Mouse (Mus musculus) E14TG2a.4 (cell line): ENCODE data around the gene Slc37a4.
"Not testable (repeated sequence)": the region's sequence is repeated elsewhere in the genome, so short reads cannot be mapped to it uniquely, and the experiment has no call there.

Experiments used
- H3K27me3 ChIP-seq: 2 replicates; pipeline ENCODE4 v1.6.1; 2014; ENCODE audit warnings: low read length, control low read depth; ENCODE audit not compliant: insufficient read depth
- H3K36me3 ChIP-seq: 2 replicates; pipeline ENCODE4 v1.6.1; 2014; ENCODE audit warnings: low read length, control low read depth; ENCODE audit not compliant: insufficient read depth
- H3K4me1 ChIP-seq: replicated peaks from 2 replicates; pipeline ENCODE4 v1.6.1; 2014; ENCODE audit warnings: low read depth, low read length, control low read depth
- H3K4me3 ChIP-seq: replicated peaks from 2 replicates; pipeline ENCODE4 v1.5.1; 2014; ENCODE audit warnings: mild to moderate bottlenecking, low read length
- H3K9me3 ChIP-seq: 2 replicates; pipeline ENCODE4 v1.6.1; 2014; ENCODE audit warnings: low read length, control low read depth
- CTCF ChIP-seq: conservative IDR thresholded peaks from 2 replicates; pipeline ENCODE4 v1.5.1; 2014; ENCODE audit warnings: low read length
- NANOG ChIP-seq: IDR thresholded peaks from 2 replicates; pipeline ENCODE4 v1.6.1; 2014; ENCODE audit warnings: borderline replicate concordance, low read length, mixed read lengths
- POU5F1 ChIP-seq: IDR thresholded peaks from 2 replicates; pipeline ENCODE4 v1.6.1; 2014; ENCODE audit warnings: low read length, borderline replicate concordance

Slc37a4 gene

DNA sequence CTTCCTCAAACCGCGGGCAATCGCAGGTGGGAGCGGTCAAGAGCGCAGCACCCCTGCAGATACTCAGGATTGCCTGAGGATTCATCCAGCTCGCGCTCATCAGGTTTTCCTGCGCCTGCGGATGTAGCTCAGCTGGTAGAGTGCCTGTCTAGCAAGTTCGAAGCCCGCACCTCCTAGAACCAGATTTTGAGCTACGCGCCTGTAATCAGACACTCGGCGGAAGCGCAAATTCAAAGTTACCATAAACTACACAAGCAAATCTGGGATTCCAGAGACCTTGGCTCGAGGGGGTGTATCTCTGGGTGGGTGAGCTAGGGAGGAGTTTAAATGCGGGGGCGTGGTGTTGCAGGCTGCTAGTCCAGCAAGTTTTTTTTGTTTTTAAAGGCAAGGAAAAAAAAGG, 44.3 kb downstream of the Slc37a4 start, which contains the start of gene Foxr1:
Foxr1 (minus strand) TSS at position 176 of the 400 bp plus-strand sequence.
- peaks cover 28% of the 10 kb centered on the region for H3K4me1 ChIP-seq
- H3K4me3 ChIP-seq: peak within 1 kb of the TSS; percentile 68
- H3K36me3 ChIP-seq: no peaks in the 10 kb centered on the region
- no peak for TF ChIP-seq CTCF
- TF ChIP-seq NANOG: no peak
- no peak for TF ChIP-seq POU5F1
- no peaks in the 10 kb centered on the region for H3K9me3 ChIP-seq
- H3K27me3 ChIP-seq: peaks cover 18% of the 10 kb centered on the region

DNA sequence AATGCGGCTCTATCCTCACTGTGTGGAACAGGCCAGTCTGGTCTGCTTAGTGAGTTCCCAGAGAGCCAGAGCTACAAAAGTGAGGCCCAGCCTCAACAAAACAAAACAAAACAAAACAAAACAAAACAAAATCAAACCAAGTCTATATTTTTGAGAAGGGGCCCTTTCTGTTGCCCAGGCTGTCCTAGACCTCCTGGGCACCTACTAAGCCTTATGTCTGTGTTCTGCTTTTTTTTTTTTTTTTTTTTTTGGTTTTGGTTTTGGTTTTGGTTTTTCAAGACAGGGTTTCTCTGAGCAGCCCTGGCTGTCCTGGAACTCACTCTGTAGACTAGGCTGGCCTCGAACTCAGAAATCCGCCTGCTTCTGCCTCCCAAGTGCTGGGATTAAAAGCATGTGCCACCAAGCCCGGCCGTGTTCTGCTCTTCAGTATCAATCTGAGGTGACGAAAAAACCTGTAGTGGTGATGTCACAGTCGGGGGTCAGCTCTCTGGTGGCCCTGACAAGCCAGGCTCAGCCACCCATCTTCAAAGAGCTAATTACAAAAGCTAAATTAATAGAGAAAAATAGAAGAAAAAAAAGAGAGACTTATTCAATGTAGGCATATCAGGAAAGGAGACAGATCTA, 47.9 kb downstream of the Slc37a4 start:
- Histone ChIP-seq H3K4me1 (peaks cover 35% of the 10 kb centered on the region), H3K27me3 (peaks cover 13% of the 10 kb centered on the region)
- not testable (repeated sequence) for H3K4me3 ChIP-seq, H3K9me3 ChIP-seq, H3K36me3 ChIP-seq

DNA sequence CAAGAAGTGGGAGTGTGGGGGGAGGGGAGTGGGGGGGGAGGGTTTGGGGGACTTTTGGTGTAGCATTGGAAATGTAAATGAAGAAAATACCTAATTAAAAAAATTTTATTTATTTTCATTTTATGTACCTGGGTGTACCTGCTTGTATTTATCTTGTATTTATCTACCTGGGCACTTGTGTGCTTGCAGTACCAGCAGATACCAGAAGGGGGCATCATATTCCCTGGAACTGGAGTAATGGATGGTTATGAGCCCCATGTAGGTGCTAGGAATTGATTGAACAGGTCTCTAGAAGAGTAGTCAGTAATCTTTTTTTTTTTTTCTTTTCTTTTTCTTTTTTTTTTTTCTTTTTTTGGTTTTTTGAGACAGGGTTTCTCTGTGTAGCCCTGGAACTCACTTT, 53.7 kb downstream of the Slc37a4 start:
- Histone ChIP-seq H3K36me3 (no peaks in the 10 kb centered on the region), H3K27me3 (peaks cover 8% of the 10 kb centered on the region), H3K4me3 (no peak overlapping the region), H3K9me3 (no peaks in the 10 kb centered on the region), H3K4me1 (peaks cover 23% of the 10 kb centered on the region)
- TF ChIP-seq CTCF (peak; percentile 87), NANOG (no peak)
